Mouse (Mus musculus): ENCODE data around the gene Pced1b. TPM values are rescaled to one million over a fixed set of nuclear protein-coding genes. Genes with fewer than 3 reads are reported as not detected.
"Not testable (repeated sequence)": the region's sequence is repeated elsewhere in the genome, so short reads cannot be mapped to it uniquely, and the experiment has no call there.

The Pced1b gene
- polyA plus RNA-seq, 1 experiment from 2014 or later: 6.7 TPM

DNA sequence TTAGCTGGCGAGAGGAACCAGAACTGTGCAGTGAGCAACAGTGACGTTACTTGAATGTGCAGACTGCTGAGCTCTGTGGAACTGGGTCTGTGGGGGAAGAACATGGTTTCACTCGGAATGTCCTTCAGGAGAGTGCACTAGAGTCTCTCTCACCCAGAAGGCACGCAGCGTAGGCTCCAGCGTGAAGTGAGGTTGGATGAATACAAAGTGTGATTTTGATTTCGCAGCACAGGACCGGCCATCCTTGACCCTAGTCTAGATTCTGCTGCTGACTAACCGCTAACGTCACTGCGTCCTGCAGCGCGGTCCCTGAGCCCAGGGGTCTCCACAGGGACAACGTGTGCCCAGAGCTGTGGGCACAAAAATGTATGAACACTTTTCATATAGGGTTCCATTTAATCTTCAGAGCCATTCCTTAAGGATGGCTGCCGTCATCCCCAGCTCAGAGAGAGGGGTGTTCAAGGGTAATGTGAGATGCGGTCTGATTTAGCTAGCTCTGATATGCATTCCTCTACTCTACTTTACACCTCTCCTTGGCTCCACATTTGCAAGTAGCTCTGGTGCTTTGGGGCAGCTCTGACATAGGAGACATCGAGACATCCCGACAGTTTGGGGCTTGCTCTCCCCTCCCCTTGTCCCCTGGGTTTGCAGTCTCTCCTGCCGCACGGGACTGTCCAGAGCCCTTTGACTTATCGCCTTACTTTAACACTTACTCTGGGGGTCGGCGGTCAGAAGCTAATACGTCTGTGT, 101.8 kb downstream of the Pced1b start:
- Histone ChIP-seq H3K4me2 (ENCODE audit: low read depth, low read length) (no peak overlapping the region), H3K27ac (ENCODE audit: low read depth, low read length) (no peak overlapping the region), H3K4me1 (ENCODE audit: control insufficient read depth, insufficient read depth, low read length) (no peaks in the 10 kb centered on the region), H3K4me3 (ENCODE audit: low read depth, low read length) (no peak overlapping the region), H3K27me3 (ENCODE audit: control insufficient read depth, insufficient read depth, low read length) (no peaks in the 10 kb centered on the region), H3K36me3 (ENCODE audit: control insufficient read depth, insufficient read depth, low read length) (no peaks in the 10 kb centered on the region), H3K9ac (replicated peaks; ENCODE audit: low read depth, low read length) (no peak overlapping the region), H3K9me3 (ENCODE audit: control insufficient read depth, low read length) (no peaks in the 10 kb centered on the region)
- 86% methylated on average over 24 of the region's 24 CpGs for WGBS
- no peak for ATAC-seq (ENCODE audit: low read depth)

DNA sequence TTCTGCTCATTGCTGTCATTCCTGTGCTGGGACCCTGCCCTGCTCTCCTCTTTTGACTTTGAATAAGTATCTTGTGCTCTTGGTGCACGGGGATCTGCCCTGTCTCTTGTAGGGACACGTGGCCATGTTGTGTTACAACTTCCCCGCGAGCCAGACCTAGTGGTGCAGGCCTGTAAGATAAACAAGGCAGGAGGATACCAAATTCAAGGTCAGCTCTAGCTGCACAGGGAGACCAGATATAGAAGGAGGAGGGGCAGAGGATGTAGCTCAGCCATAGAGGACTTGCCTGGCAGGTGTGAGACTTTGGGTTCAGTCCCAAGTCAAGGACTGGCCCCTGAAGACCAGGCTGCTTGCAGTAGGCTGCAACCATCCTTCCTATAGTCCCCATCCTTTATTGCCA, 103.6 kb downstream of the Pced1b start:
- H3K27me3 ChIP-seq (ENCODE audit: control insufficient read depth, insufficient read depth, low read length): no peaks in the 10 kb centered on the region
- H3K9me3 ChIP-seq (ENCODE audit: control insufficient read depth, low read length): no peaks in the 10 kb centered on the region
- H3K4me3 ChIP-seq (ENCODE audit: low read depth, low read length): no peak overlapping the region
- no peaks in the 10 kb centered on the region for H3K36me3 ChIP-seq (ENCODE audit: control insufficient read depth, insufficient read depth, low read length)
- no peak overlapping the region for H3K27ac ChIP-seq (ENCODE audit: low read depth, low read length)
- H3K4me2 ChIP-seq (ENCODE audit: low read depth, low read length): no peak overlapping the region
- no peaks in the 10 kb centered on the region for H3K4me1 ChIP-seq (ENCODE audit: control insufficient read depth, insufficient read depth, low read length)
- WGBS: 85% methylated on average over 4 of the region's 4 CpGs
- ATAC-seq (ENCODE audit: low read depth): no peak
- no peak overlapping the region for H3K9ac ChIP-seq (replicated peaks; ENCODE audit: low read depth, low read length)

DNA sequence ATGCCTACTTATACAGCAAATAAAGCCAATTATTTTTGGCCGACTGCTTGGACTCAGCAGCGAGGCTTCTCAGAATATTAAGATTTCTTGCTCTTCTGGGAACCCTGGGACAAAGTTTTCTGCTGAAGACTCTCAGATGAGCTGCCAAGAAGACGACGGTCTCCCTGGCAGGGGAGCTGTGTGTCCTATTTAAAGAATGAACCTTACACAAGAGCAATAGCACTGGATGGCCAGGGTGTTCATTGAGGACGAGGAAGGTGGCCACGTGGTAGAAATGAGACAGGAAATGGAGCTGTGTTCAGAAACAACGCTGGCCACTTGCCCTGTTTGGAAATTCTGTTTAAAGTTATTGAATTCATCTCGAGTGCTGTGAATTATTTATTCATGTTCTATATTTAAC, 104.1 kb downstream of the Pced1b start:
- no peak overlapping the region for H3K4me3 ChIP-seq (ENCODE audit: low read depth, low read length)
- no peaks in the 10 kb centered on the region for H3K9me3 ChIP-seq (ENCODE audit: control insufficient read depth, low read length)
- H3K27ac ChIP-seq (ENCODE audit: low read depth, low read length): no peak overlapping the region
- H3K4me2 ChIP-seq (ENCODE audit: low read depth, low read length): no peak overlapping the region
- H3K4me1 ChIP-seq (ENCODE audit: control insufficient read depth, insufficient read depth, low read length): no peaks in the 10 kb centered on the region
- no peak for ATAC-seq (ENCODE audit: low read depth)
- 64% methylated on average over 8 of the region's 8 CpGs for WGBS
- H3K36me3 ChIP-seq (ENCODE audit: control insufficient read depth, insufficient read depth, low read length): no peaks in the 10 kb centered on the region
- H3K27me3 ChIP-seq (ENCODE audit: control insufficient read depth, insufficient read depth, low read length): no peaks in the 10 kb centered on the region
- no peak overlapping the region for H3K9ac ChIP-seq (replicated peaks; ENCODE audit: low read depth, low read length)

DNA sequence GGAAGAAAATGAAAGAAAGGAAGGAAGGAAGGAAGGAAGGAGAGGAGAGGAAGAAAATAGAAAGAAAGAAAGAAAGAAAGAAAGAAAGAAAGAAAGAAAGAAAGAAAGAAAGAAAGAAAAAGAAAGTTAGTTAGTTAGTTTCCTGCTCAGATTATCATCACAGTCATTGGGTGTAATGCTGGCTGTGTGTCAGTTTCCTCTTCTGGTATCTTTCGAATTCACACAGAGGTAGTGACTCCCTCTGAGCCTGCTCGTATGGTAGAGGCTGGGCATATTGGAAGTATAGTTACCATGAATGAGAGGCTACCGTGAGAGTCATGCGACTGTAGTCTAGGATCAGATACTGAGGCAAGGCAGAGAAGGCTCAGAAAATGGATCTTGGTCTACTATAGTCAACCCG, 104.8 kb downstream of the Pced1b start:
- Histone ChIP-seq H3K9ac (replicated peaks; ENCODE audit: low read depth, low read length) (no peak overlapping the region), H3K27me3 (ENCODE audit: control insufficient read depth, insufficient read depth, low read length) (no peaks in the 10 kb centered on the region), H3K4me1 (ENCODE audit: control insufficient read depth, insufficient read depth, low read length) (no peaks in the 10 kb centered on the region), H3K4me3 (ENCODE audit: low read depth, low read length) (no peak overlapping the region), H3K4me2 (ENCODE audit: low read depth, low read length) (no peak overlapping the region), H3K9me3 (ENCODE audit: control insufficient read depth, low read length) (no peaks in the 10 kb centered on the region), H3K36me3 (ENCODE audit: control insufficient read depth, insufficient read depth, low read length) (no peaks in the 10 kb centered on the region), H3K27ac (ENCODE audit: low read depth, low read length) (no peak overlapping the region)
- ATAC-seq (ENCODE audit: low read depth): no peak
- 96% methylated on average over 5 of the region's 5 CpGs for WGBS

DNA sequence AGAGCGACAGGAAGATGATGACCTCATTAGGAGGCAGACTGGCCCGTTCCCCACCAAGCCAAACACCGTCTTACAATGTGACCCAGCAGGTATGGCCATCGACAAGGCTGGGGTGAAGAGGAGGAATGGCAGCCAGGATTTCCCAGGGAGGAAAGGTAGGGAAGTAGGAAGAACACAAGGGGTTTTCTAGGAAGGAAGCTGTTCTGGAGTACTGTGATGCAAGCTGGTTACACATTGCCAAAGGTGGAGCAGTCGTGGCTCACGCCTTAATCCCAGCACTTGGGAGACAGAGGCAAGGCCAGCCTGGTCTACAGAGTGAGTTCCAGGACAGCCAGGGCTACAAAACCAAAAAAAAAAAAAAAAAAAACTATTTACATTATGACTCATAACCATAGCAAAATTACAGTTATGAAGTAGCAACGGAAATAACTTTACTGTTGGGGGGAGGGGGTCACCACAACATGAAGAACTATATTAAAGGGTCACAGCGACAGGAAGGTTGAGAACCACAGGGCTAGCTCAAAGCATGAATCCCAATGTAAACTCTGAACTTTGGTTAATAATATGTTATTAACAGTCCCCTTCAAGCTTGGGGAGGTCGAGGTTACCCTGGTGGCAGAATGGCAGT, 108.9 kb downstream of the Pced1b start:
- H3K4me1 ChIP-seq (ENCODE audit: control insufficient read depth, insufficient read depth, low read length): no peaks in the 10 kb centered on the region
- no peaks in the 10 kb centered on the region for H3K9me3 ChIP-seq (ENCODE audit: control insufficient read depth, low read length)
- H3K9ac ChIP-seq (replicated peaks; ENCODE audit: low read depth, low read length): no peak overlapping the region
- 87% methylated on average over 9 of the region's 9 CpGs for WGBS
- H3K4me3 ChIP-seq (ENCODE audit: low read depth, low read length): no peak overlapping the region
- no peaks in the 10 kb centered on the region for H3K36me3 ChIP-seq (ENCODE audit: control insufficient read depth, insufficient read depth, low read length)
- H3K4me2 ChIP-seq (ENCODE audit: low read depth, low read length): no peak overlapping the region
- no peak overlapping the region for H3K27ac ChIP-seq (ENCODE audit: low read depth, low read length)
- H3K27me3 ChIP-seq (ENCODE audit: control insufficient read depth, insufficient read depth, low read length): no peaks in the 10 kb centered on the region
- ATAC-seq (ENCODE audit: low read depth): no peak

DNA sequence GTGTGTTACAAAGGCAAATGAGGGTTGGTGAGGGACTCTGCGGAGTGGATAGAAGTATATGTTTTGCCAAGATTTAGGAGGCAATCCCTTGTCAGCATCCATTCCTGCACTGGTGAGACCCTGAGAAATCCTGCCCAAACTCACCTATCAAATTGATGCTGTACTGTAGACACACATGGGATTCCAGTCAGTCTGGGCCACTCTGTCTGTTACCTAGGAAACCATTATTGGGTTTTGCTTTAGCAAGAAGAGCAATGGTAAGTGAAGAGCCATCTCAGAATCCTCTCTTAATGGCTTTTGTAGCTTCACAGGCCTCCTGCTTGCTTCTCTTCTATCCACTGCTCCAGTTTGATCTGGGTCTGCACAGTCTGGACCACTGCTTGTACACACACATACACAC, 110.1 kb downstream of the Pced1b start:
- no peak overlapping the region for H3K4me2 ChIP-seq (ENCODE audit: low read depth, low read length)
- H3K27ac ChIP-seq (ENCODE audit: low read depth, low read length): no peak overlapping the region; the same call in 1 of the 2 replicates
- ATAC-seq (ENCODE audit: low read depth): no peak
- H3K4me3 ChIP-seq (ENCODE audit: low read depth, low read length): no peak overlapping the region
- 90% methylated on average over 1 of the region's 1 CpGs for WGBS
- no peaks in the 10 kb centered on the region for H3K9me3 ChIP-seq (ENCODE audit: control insufficient read depth, low read length)
- H3K36me3 ChIP-seq (ENCODE audit: control insufficient read depth, insufficient read depth, low read length): no peaks in the 10 kb centered on the region
- no peak overlapping the region for H3K9ac ChIP-seq (replicated peaks; ENCODE audit: low read depth, low read length)
- no peaks in the 10 kb centered on the region for H3K27me3 ChIP-seq (ENCODE audit: control insufficient read depth, insufficient read depth, low read length)
- H3K4me1 ChIP-seq (ENCODE audit: control insufficient read depth, insufficient read depth, low read length): no peaks in the 10 kb centered on the region

DNA sequence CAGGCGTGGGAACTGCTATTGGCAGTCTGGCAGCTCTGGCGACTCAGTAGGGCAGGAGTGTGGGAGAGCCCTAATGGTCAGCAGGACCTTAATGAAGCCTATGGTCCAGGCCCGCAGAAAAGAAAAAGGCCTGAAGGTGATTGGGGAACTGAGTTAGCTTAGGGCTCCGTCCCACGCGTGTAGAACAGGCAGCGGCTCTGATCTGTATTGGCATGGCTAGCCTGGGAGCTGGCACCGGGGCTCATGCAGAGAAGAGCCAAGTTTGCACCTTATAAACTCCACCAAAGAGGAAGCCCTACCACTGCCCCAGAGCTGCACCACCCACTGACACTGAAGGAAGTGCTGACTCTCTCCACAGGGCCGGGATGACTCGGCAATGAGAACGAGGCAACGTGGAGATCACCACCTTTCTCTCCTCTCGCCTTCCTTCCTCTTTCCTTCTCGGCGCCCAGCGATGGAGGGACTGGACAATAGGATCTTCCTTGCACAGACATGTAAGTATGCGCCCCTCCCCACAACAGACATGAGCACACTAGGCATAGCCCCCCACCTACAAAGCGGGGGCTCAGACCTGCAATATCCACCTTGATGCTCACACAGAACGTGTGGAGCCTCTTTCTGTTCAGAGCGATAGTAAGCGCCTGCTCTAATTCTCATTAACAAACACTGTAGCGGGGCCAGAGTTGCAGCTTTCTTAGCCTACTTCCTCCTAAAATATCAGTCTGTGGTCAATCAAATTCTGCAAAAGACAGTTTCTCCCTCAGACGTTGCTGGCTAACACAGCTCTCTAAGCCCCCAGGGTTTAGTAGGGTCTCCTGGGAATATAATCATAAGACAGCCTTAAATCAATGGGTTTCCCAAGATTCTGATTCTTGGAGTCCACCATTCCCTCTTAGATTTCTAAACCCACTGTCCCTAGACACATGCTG, 114.2 kb downstream of the Pced1b start:
- no peaks in the 10 kb centered on the region for H3K9me3 ChIP-seq (ENCODE audit: control insufficient read depth, low read length)
- no peak overlapping the region for H3K4me3 ChIP-seq (ENCODE audit: low read depth, low read length)
- WGBS: 88% methylated on average over 23 of the region's 23 CpGs
- no peaks in the 10 kb centered on the region for H3K27me3 ChIP-seq (ENCODE audit: control insufficient read depth, insufficient read depth, low read length)
- no peaks in the 10 kb centered on the region for H3K4me1 ChIP-seq (ENCODE audit: control insufficient read depth, insufficient read depth, low read length)
- no peaks in the 10 kb centered on the region for H3K36me3 ChIP-seq (ENCODE audit: control insufficient read depth, insufficient read depth, low read length)
- H3K9ac ChIP-seq (replicated peaks; ENCODE audit: low read depth, low read length): no peak overlapping the region
- H3K27ac ChIP-seq (ENCODE audit: low read depth, low read length): no peak overlapping the region
- H3K4me2 ChIP-seq (ENCODE audit: low read depth, low read length): no peak overlapping the region
- no peak for ATAC-seq (ENCODE audit: low read depth)

DNA sequence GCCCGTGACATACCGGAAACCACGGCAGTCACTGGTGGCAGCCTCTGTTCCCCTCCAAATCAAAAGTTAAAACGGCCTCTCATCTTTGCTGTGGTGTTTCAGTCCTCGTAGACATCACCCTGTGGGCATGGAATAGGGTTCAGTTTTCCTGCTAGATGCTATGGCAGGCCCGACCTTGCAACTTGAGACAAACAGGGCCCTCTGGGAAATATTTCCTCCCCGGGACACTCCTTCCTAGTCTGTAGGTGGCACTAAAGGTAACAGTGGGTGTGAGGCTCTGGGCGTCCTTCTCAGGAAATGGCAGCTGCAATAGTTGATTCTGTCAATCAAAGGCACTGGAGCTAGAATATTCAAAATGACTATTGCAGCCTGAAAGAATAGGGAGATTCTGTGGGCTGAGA, 114.9 kb downstream of the Pced1b start:
- WGBS: 83% methylated on average over 8 of the region's 8 CpGs
- Histone ChIP-seq H3K9ac (replicated peaks; ENCODE audit: low read depth, low read length) (no peak overlapping the region), H3K4me3 (ENCODE audit: low read depth, low read length) (no peak overlapping the region), H3K27me3 (ENCODE audit: control insufficient read depth, insufficient read depth, low read length) (no peaks in the 10 kb centered on the region), H3K36me3 (ENCODE audit: control insufficient read depth, insufficient read depth, low read length) (no peaks in the 10 kb centered on the region), H3K27ac (ENCODE audit: low read depth, low read length) (no peak overlapping the region), H3K9me3 (ENCODE audit: control insufficient read depth, low read length) (no peaks in the 10 kb centered on the region), H3K4me1 (ENCODE audit: control insufficient read depth, insufficient read depth, low read length) (no peaks in the 10 kb centered on the region), H3K4me2 (ENCODE audit: low read depth, low read length) (no peak overlapping the region)
- ATAC-seq (ENCODE audit: low read depth): no peak

DNA sequence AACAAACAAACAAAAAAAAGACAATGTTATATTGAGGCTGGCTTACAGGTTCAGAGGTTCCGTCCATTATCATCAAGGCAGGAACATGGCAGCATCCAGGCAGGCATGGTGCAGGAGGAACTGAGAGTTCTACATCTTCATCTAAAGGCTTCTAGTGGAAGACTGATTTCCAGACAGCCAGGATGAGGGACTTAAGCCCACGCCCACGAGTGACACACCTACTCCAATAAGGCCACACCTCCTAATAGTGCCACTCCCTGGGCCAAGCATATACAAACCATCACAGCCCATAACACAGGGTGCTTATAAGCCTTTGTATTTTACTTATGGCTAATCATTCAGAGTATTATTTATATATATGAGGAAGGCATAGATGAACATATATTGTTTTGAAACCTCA, 117.4 kb downstream of the Pced1b start:
- not testable (repeated sequence) for H3K27ac ChIP-seq (ENCODE audit: low read depth, low read length); H3K27me3 ChIP-seq (ENCODE audit: control insufficient read depth, insufficient read depth, low read length); H3K4me2 ChIP-seq (ENCODE audit: low read depth, low read length); H3K9ac ChIP-seq (replicated peaks; ENCODE audit: low read depth, low read length); H3K4me1 ChIP-seq (ENCODE audit: control insufficient read depth, insufficient read depth, low read length); ATAC-seq (ENCODE audit: low read depth); H3K4me3 ChIP-seq (ENCODE audit: low read depth, low read length); H3K36me3 ChIP-seq (ENCODE audit: control insufficient read depth, insufficient read depth, low read length); H3K9me3 ChIP-seq (ENCODE audit: control insufficient read depth, low read length)
- 85% methylated on average over 3 of the region's 3 CpGs for WGBS
